Mouse (Mus musculus) liver, embryonic 16.5 days (tissue): Measurements from ENCODE around the gene Igfbp5. TPM values are rescaled to one million over a fixed set of nuclear protein-coding genes. Genes with fewer than 3 reads are reported as not detected.

Experiments
- ATAC-seq: fragments of 200-750 bp; cut with Nextera tagmentation; 2 replicates; pipeline ENCODE4 v1.8.0; 2017; ENCODE audit warnings: low read depth, mild to moderate bottlenecking, moderate number of reproducible peaks, moderate library complexity
- H3K27ac ChIP-seq: fragments of 300-500 bp; sonication (generic); 2 replicates; pipeline ENCODE4 v1.5.1; 2014; ENCODE audit warnings: mild to moderate bottlenecking, low read length
- H3K27me3 ChIP-seq: fragments of 300-500 bp; sonication (generic); 2 replicates; pipeline ENCODE4 v1.6.1; 2014; ENCODE audit warnings: low read depth, low read length, mixed read lengths; ENCODE audit not compliant: control insufficient read depth, insufficient read depth
- H3K36me3 ChIP-seq: fragments of 300-500 bp; sonication (generic); 2 replicates; pipeline ENCODE4 v1.6.1; 2014; ENCODE audit warnings: mild to moderate bottlenecking; ENCODE audit not compliant: control insufficient read depth, insufficient read depth
- H3K4me1 ChIP-seq: fragments of 300-500 bp; sonication (generic); 2 replicates; pipeline ENCODE4 v1.6.1; 2014; ENCODE audit warnings: low read depth, low read length, mixed read lengths; ENCODE audit not compliant: control insufficient read depth
- H3K4me2 ChIP-seq: fragments of 300-500 bp; sonication (generic); 2 replicates; pipeline ENCODE4 v1.6.1; 2014; ENCODE audit warnings: low read depth, low read length, mixed read lengths
- H3K4me3 ChIP-seq: fragments of 300-500 bp; sonication (generic); 2 replicates; pipeline ENCODE4 v1.5.1; 2014; ENCODE audit warnings: low read depth, mild to moderate bottlenecking, low read length
- H3K9ac ChIP-seq: fragments of 300-500 bp; sonication (generic); 2 replicates; pipeline ENCODE4 v1.6.1; 2014; ENCODE audit warnings: low read depth, low read length
- H3K9me3 ChIP-seq: fragments of 300-500 bp; sonication (generic); replicated peaks from 2 replicates; pipeline ENCODE4 v1.6.1; 2016; ENCODE audit warnings: low read length; ENCODE audit not compliant: control insufficient read depth
- WGBS: fragments of 180-500 bp; shearing (Covaris S2); extraction: QIAGEN DNeasy Blood & Tissue Kit; methylation state at CpG from one replicate; pipeline ENCODE4 v1.1.7; 2014; ENCODE audit not compliant: insufficient replicate concordance; 5-methylcytosine and 5-hydroxymethylcytosine counted together
- polyA plus RNA-seq: library from polyadenylated mRNA; unstranded; fragments of >200 nt; fragmentation: Nextera tagmentation; extraction: Ambion mirVana; gene quantifications from 2 replicates; pipeline ENCODE4 v1.2.1, GENCODE M21; 2015

Igfbp5 gene
- polyA plus RNA-seq, 1 experiment from 2014 or later, result 1.7 TPM

DNA sequence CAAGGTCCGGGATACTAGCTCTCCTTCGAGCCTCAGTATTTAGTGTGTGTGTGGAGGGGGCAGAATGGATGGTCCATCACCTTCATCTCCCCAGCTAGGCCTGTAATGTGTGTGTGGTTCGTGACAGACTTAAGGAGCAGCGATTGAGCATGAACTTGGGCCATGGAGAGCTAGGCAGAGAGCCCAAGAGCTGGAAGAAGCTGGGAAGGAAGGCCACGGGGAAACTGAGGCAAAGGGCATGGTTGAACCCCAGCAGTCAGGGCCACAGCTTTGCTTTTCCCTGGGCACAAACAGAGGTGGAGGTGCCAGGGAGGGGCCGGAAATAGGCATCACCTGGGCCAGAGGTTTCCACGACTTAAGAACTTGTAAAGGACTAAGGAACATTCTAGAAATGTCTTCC, 17.5 kb downstream of the Igfbp5 start:
- H3K4me2 ChIP-seq, result no peak overlapping the region
- H3K36me3 ChIP-seq, result no peaks in the 10 kb centered on the region
- H3K27ac ChIP-seq, result no peak overlapping the region
- no peaks in the 10 kb centered on the region for H3K4me1 ChIP-seq
- no peak overlapping the region for H3K9ac ChIP-seq
- no peaks in the 10 kb centered on the region for H3K27me3 ChIP-seq
- no peak for ATAC-seq
- no peaks in the 10 kb centered on the region for H3K9me3 ChIP-seq
- no peak overlapping the region for H3K4me3 ChIP-seq
- WGBS, result 66% methylated on average over 7 of the region's 7 CpGs

DNA sequence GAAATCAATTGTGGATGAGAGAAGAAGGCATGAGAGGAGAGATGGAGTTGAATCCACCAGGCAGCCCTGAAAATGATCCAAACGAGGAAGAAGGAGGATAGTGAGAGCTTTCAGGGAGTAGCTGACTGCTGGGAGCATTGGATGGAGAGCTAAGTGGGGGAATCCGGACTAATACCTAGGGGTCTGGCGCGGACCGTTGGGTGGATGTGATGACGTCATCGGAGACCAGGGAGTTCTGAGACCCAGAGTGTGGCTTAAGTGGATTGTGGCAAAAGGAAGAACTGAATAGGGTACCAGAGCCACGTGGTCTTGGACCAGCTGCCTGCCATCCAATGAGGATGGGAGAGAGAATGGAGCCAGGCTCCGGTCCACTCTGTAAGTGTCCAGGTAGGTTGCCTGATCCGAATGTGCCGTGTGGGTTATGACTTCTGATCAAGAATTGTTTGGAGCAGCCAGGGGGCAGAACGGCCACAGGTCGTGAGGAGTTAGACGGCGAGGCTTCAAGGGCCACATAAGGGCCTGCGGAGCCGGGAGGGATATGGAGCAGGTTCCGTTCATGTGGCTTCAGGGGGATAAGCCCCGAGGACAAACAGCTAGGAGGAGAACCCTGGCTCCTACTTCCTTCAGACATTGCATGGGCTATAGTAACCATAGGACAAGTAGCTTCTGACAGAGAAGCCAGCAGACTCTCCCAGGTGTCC, 18.3 kb downstream of the Igfbp5 start:
- no peak overlapping the region for H3K4me2 ChIP-seq
- no peak overlapping the region for H3K9ac ChIP-seq
- 63% methylated on average over 19 of the region's 19 CpGs for WGBS
- ATAC-seq, result no peak
- no peak overlapping the region for H3K4me3 ChIP-seq
- H3K4me1 ChIP-seq, result no peaks in the 10 kb centered on the region
- no peaks in the 10 kb centered on the region for H3K9me3 ChIP-seq
- H3K27ac ChIP-seq, result no peak overlapping the region
- no peaks in the 10 kb centered on the region for H3K36me3 ChIP-seq
- no peaks in the 10 kb centered on the region for H3K27me3 ChIP-seq

DNA sequence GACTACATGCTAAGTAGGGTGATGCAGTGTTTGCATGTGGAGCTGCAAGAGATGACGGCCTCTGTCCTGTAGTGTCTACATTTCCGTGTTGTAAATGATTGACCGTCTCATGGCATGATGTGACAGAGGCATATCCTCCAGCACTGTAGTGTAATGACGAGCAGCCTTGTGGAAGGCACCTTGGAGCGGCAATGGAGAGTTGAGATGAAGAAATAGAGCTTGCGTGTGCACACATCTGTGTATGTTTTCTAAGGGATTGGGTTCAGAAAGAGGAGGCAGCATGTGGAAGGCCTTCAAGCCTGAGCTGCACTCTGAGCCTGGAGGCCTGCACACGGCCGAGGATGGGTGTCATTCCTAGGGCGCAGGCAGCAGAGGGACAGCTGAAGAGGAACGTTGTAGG, 19.0 kb downstream of the Igfbp5 start:
- no peaks in the 10 kb centered on the region for H3K9me3 ChIP-seq
- 61% methylated on average over 10 of the region's 10 CpGs for WGBS
- no peak overlapping the region for H3K4me3 ChIP-seq
- no peak overlapping the region for H3K27ac ChIP-seq
- no peak overlapping the region for H3K9ac ChIP-seq
- no peak overlapping the region for H3K4me2 ChIP-seq
- ATAC-seq, result no peak
- no peaks in the 10 kb centered on the region for H3K36me3 ChIP-seq
- H3K27me3 ChIP-seq, result no peaks in the 10 kb centered on the region
- H3K4me1 ChIP-seq, result no peaks in the 10 kb centered on the region

DNA sequence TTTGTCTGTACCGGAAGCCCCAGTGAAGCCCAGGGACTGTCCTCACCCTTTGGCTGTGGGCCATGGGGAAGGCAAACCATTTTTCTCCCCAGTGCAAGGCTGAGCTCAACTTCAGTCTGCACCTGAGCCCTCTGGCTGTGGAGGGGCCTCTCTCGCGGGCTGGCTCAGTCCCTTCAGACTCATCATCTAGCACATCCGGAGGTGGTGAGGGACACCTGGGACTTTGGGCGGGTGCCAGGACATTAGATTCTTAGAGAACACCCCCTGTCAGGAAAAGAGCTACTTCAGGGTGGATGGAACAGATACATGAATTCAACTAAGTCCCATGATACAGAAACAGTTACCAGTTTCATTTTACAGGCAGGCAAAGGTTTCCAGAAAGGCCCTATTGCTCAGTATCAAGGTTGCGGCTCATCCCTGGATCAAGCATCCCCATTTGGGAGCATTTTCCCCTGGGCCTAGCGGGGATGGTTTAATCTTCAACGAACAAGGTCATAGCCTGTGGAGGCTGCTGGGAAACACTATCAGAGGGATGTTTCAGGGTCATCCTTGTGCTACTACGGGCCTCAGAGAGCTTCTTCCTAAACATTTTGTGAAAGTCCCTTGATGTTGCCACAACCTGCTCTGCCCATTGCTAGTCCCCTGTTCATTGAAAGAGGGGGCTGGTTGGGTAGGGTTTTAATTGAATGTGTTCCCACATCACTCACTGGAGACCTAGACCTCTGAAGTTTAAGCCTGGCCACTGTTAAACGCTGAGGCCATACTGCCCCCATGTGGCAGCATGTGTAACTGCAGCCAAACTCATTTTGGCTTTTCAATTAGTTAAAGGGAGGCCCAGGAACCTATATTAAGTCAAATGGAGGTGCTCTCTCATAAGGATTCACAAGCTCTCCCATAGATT, 20.1 kb downstream of the Igfbp5 start:
- Histone ChIP-seq H3K4me1 (no peaks in the 10 kb centered on the region), H3K9me3 (no peaks in the 10 kb centered on the region), H3K4me3 (no peak overlapping the region), H3K36me3 (no peaks in the 10 kb centered on the region), H3K9ac (no peak overlapping the region), H3K27ac (no peak overlapping the region), H3K27me3 (no peaks in the 10 kb centered on the region), H3K4me2 (no peak overlapping the region)
- 44% methylated on average over 10 of the region's 10 CpGs for WGBS
- ATAC-seq, result no peak

DNA sequence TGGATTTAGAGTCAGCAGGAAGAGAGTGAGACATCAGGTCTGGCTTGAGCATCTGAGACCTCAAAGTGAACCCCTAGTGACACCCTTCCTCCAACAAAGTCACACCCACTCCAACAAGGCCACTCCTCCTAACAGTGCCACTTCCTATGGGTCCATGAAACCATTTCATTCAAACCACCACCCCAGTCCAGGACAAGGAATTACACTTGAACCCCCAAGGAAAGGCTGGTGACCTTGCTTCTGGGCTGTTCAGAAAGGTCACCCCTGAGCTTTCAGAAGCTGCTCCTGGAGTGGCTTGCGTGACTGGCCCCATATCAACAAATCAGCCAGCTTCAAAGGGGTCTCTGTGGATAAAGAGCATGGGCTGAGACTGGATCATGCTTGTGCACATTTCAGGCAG, 20.9 kb downstream of the Igfbp5 start:
- Histone ChIP-seq H3K27ac (no peak overlapping the region), H3K9ac (no peak overlapping the region), H3K4me3 (no peak overlapping the region), H3K9me3 (no peaks in the 10 kb centered on the region), H3K4me1 (no peaks in the 10 kb centered on the region), H3K27me3 (no peaks in the 10 kb centered on the region), H3K4me2 (no peak overlapping the region), H3K36me3 (no peaks in the 10 kb centered on the region)
- ATAC-seq, result no peak
- 59% methylated on average over 1 of the region's 1 CpGs for WGBS

DNA sequence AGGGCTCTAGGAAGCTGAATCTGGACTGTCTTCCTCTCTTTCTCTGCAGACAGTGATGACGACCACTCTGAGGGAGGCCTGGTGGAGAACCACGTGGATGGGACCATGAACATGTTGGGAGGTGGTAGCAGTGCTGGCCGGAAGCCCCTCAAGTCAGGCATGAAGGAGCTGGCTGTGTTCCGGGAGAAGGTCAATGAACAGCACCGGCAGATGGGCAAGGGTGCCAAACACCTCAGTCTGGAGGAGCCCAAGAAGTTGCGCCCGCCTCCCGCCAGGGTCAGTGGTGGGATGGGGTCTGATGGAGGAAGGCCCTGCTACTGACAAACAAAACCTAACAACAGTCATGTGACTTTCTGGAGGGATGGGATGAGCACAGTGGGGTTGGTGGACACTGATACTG, 25.6 kb downstream of the Igfbp5 start:
- no peak overlapping the region for H3K27ac ChIP-seq
- no peaks in the 10 kb centered on the region for H3K4me1 ChIP-seq
- no peak overlapping the region for H3K4me2 ChIP-seq
- no peak for ATAC-seq
- H3K9me3 ChIP-seq, result no peaks in the 10 kb centered on the region
- 69% methylated on average over 8 of the region's 8 CpGs for WGBS
- H3K27me3 ChIP-seq, result no peaks in the 10 kb centered on the region
- H3K4me3 ChIP-seq, result no peak overlapping the region
- no peak overlapping the region for H3K9ac ChIP-seq
- no peaks in the 10 kb centered on the region for H3K36me3 ChIP-seq

DNA sequence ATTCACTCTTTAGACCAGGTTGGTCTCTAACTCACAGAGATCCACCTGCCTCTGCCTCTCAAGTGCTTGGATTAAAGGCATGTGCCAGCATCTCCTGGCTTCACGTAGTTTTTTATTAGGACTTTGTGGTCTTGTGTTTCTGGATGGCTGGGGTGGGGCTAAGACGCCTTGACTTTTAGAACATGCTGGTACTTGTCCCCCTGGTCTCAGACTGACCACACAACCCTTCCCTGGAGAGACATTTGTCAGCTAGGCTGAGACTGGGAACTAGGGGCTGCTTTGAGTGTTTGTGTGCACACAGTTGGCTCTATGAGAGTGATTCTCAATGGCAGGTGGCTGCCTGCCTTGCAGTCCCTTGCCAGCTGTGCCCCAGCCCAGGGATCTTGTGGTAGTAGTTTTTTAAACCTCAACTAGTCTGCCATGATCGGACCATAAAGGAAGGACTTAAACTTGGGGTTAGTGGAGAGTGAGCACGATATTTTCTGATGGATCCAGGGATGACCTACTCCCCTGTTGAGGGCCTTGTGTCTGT, 26.8 kb downstream of the Igfbp5 start:
- Histone ChIP-seq H3K9ac (no peak overlapping the region), H3K36me3 (no peaks in the 10 kb centered on the region), H3K4me3 (no peak overlapping the region), H3K27me3 (no peaks in the 10 kb centered on the region), H3K27ac (no peak overlapping the region), H3K4me1 (no peaks in the 10 kb centered on the region), H3K4me2 (no peak overlapping the region), H3K9me3 (no peaks in the 10 kb centered on the region)
- WGBS, result 69% methylated on average over 4 of the region's 4 CpGs
- ATAC-seq, result no peak

DNA sequence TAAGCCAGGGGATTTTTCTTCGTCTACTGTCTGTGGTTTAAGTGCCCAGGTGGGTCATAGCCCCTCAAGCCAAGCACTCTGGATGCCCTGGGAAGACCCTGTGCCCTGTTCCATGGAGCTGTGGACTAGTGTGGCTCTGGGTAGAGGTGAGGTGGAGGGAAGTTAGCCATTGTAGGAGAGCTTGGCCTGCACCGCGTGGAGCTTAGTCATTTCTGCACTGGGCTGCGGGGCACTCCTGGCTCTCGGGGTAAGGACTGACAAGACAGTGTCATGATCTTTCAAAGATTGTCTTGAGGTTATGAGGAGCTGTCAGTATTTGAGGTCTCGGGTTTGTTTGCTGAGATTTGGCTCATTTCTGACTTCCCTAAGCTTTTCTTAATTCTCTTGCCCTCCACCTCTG, 30.0 kb downstream of the Igfbp5 start:
- ATAC-seq, result no peak

More for the DNA sequence above, 30.0 kb downstream of the Igfbp5 start:
- H3K36me3 ChIP-seq, result no peaks in the 10 kb centered on the region
- H3K9ac ChIP-seq, result no peak overlapping the region
- 57% methylated on average over 6 of the region's 6 CpGs for WGBS
- no peak overlapping the region for H3K4me2 ChIP-seq
- H3K9me3 ChIP-seq, result no peaks in the 10 kb centered on the region
- H3K4me1 ChIP-seq, result no peaks in the 10 kb centered on the region
- no peaks in the 10 kb centered on the region for H3K27me3 ChIP-seq
- no peak overlapping the region for H3K27ac ChIP-seq
- no peak overlapping the region for H3K4me3 ChIP-seq
